Mouse (Mus musculus) heart, adult 10 weeks (tissue): Measurements from ENCODE around the gene Cd68. TPM values are rescaled to one million over a fixed set of nuclear protein-coding genes. Genes with fewer than 3 reads are reported as not detected.

Experiments used
- polyA plus RNA-seq: library from polyadenylated mRNA; stranded (reverse); fragments of 350-450 nt; fragmentation: Illumina TruSeq; extraction: RNeasy Lipid Tissue Mini Kit (QIAGEN cat#74804); gene quantifications from one replicate; pipeline ENCODE4 v1.2.3, GENCODE M21; 2014; ENCODE audit warnings: low read depth, low replicate concordance

Cd68 gene
- 10.7 TPM for polyA plus RNA-seq

DNA sequence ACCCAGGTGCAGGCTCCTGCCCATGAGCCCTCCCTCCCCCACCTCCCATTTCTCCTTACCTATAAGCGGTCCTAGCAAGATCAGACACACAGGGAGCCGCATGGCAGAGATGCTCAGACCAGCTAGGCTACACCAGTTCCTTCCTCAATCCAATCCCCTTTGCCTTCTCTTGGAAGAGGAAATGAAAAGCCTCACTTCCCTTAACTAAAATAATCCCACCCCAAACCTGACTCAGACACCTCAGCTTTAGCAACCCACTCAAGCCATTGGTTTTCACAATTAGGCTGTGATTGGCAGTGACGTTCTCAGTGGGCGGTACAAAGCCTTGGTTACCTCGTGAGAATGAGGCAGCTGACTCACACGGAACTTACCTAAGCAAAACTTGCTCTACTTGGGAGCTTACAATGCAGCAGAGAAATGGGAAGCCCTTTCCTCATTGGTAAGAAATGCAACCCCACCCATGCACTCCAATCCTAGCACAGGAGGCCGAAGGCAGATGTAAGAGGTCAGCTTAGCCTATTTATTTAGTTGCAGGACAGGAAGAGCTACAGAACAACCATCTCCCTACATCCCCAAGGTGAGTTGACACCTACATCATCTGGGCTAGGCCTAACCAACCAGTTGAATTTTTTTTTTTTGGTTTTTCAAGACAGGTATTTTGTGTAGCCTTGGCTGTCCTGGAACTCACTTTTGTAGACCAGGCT, at the start of gene Cd68:
Gene Cd68 (minus strand): TSS at position 193 of the 704 bp plus-strand sequence.

GRCm38 (mm10) chr11:69695361-69696181, 29.6 kb upstream of the Cd68 start, which contains the start of the genes Tnfsf12 and Tnfsfm13:
Gene Tnfsf12 (minus strand): TSS chr11:69695849.
Gene Tnfsfm13 (minus strand): TSS chr11:69696098.

GRCm38 (mm10) chr11:69685526-69686148, 19.7 kb upstream of the Cd68 start, which contains the start of gene Tnfsf13:
Gene Tnfsf13 (minus strand): TSS chr11:69685784.

DNA sequence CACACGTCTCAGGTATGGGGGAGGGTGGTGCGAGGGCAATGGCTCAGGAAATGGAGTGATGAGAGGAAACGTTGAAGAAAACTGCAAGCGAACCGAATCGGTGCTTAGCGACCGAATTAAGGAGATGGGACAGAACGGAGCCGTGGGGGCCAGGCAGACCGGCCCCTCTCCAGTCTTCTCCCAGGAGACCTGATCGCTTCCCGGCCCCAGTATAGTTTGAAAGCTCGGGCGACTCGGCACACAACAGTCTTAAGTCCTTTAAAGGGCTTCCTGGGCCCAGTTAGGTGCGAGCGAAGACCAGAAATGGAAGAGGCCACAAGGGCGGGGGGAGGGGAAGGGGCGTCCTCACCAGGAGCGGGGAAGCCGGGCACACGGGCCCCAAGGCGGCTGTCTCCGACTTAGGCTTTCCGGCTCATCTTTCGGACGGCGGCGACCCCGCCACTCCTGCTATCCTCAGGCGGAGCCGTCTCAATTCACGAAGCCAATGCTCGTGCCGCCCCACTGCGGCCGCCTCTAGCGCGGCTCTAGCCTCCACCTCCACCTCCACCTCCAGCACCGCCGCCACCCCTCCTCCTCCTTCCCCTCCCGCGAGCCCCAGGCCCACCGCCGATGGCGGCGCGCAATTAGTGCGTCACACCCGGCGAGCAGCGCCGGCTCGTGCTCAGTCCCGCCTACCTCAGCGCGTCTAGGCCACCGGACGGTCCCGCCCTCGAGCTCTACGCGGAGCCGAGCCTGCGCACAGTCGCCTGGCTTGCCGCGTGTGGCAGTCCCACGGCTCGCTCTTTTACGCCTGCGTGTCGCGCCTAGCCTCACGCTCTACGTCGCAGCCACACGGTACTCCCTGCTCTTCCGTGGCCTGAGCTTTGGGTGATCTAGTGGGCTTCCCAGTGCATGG, 15.6 kb upstream of the Cd68 start, which contains the start of gene Senp3:
Gene Senp3 (minus strand): TSS at position 771 of the 895 bp plus-strand sequence.

DNA sequence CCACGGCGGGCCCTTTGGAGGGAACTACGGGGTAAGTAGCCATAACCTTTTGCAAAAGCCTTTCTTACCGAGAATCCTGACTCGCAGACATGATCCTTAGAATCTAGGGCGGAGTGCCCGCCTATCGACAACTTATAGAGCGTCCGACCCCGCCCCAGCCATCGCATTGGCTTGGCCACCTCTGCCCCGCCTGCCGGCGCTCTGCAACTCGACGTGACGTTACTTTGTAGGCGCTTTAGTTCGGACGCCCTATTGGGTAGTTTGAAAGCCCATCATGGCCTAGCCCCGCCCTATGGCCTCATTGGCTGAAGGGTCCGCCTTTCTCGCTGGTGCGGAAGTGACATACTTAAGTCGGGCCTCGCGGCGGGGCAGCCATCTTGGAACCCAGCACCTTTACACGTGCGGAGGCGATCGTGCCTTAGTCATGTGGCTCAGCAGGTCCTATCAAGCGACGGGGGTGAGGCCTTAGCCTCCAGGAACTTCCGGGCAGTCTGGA, 6.3 kb upstream of the Cd68 start, which contains the start of gene Eif4a1:
Gene Eif4a1 (minus strand): TSS at position 213 of the 496 bp plus-strand sequence.

DNA sequence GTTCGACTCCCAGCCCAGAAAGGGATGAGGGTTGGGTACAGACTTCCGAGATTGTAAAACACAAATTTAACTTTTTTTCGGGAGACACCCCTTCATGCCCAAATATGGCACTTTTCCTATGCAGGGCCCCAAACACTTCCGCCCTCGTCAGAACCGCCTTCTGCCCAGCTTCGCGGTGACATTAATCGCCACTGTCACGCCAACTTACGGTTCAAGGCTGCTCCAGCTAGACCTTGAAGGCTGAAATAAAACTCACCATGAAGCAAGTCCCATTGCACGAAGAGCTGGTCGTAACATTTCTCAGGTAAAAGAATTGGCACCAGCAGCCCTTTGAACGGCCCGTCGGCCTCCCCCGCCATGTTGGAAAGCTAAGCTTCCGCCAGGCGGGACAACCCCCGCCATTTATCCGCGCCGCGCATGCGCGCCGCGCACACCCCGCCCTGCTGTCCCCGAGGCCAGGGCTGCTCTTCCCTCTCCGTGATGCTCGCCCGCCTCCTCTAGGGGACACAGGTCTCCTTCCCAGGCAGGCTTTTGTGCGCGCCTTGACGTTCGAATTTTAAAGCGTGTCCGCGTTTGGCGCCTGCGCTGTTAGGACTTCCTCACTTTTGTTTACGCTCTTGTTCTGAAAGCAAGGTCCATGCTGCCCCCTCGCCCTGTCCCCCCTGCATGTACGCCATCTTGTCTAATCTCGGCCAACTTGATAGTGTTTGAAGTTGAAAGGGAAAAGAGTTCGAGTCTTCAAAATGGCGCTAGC, 3.6 kb downstream of the Cd68 start, which contains the start of gene Mpdu1:
Gene Mpdu1 (minus strand): TSS at position 430 of the 754 bp plus-strand sequence.

DNA sequence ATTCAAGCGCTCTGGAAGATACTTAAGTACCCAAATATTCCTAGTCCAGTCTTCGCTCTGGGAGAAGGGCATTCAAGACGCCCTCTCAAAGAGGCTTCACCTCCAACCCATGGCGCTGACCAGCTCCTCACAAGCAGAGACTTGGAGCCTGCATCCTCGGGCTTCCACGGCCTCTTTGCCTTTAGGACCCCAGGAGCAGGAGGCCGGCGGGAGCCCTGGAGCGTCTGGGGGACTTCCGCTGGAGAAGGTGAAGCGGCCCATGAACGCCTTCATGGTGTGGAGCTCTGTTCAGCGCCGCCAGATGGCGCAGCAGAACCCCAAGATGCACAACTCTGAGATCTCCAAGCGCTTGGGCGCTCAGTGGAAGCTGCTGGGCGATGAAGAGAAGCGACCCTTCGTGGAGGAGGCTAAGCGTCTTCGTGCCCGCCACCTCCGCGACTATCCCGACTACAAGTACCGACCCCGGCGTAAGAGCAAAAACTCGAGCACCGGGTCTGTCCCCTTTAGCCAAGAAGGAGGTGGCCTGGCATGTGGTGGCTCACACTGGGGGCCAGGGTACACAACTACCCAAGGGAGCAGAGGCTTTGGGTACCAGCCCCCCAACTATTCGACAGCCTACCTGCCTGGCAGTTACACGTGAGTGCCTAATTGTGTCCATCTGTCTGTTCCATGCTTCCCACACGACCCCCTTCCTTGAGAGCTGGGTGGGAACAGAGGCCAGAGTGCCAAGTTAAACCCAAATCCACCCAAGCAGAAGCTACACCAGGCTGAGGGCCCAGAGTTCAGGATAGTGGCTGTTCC, 10.5 kb downstream of the Cd68 start, which contains the start of gene Sox15:
Gene Sox15 (plus strand): TSS at position 51 of the 801 bp plus-strand sequence.

GRCm38 (mm10) chr11:69632284-69633089, 33.5 kb downstream of the Cd68 start, which contains the start of gene Fxr2:
Gene Fxr2 (plus strand): TSS chr11:69632990.

DNA sequence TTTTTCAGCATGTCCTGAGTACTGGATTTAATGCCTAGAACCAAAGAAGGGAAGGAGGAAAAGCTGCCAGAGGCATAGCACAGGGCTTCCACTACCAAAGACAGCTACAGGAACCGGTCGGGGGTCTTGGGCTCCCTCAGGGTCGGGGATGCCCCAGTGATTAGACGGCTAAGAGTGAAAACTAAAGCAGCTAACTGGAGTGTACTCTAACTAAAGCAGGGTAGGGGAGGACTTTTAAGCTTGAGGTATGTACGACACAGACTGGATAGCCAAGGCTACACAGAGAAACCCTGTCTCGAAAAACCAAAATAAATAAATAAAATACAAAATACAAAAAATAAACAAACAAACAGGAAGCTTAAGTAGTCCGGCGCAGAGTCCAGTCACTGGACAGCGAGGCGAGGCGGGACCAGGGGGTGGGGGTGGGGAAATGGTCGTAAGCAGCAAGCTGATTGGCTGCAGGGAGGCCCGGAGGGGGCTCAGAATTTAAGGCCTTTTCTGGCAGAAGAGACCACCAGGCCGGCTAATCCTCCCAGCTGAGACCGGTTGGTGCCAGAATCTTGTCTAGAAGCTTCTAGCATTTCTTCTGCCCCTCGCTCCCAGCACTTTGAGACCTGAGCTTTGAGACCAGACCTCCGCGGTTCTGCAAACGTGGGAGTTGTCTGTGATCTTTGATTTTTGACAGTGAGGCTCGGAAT, 44.2 kb downstream of the Cd68 start, which contains the start of gene Sat2:
Gene Sat2 (plus strand): TSS at position 454 of the 698 bp plus-strand sequence.

DNA sequence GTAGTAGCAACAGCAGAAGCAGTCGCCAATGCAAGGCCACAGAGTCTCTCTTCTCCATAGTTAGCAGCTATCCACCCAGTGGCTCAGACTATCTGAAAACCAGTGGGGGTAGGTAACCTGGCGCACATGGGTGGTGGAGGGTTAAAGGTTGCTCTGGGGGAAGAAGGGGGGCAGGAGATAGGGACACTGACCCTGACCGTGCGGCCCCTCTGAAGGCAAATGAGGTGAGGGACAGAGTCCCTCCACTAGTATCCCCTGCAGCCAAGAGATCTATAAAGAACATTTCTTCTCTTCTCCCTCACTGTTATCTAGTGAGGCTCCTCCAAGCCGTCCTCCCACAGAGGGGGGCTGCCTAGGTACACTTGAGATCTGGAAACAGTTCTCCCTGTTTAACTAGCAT, 48.1 kb downstream of the Cd68 start, which contains the start of gene Shbg:
Gene Shbg (minus strand): TSS at position 101 of the 400 bp plus-strand sequence.

Other genes with a start within 250 kb of the Cd68 start
- 0.13 TPM for gene Dnah2, start 117.0 kb downstream of the Cd68 start, polyA plus RNA-seq
- 54.0 TPM for gene Efnb3, start 105.9 kb downstream of the Cd68 start, polyA plus RNA-seq
- 7.1 TPM for gene Wrap53, start 85.9 kb downstream of the Cd68 start, polyA plus RNA-seq
- gene Trp53, start 85.8 kb downstream of the Cd68 start, polyA plus RNA-seq, result 15.7 TPM
- 18.5 TPM for gene Atp1b2, start 60.2 kb downstream of the Cd68 start, polyA plus RNA-seq
- not detected for gene Shbg, start 48.2 kb downstream of the Cd68 start, polyA plus RNA-seq
- gene Sat2, start 44.1 kb downstream of the Cd68 start, polyA plus RNA-seq, result 7.8 TPM
- 102 TPM for gene Fxr2, start 33.2 kb downstream of the Cd68 start, polyA plus RNA-seq
- not detected for gene Sox15, start 10.8 kb downstream of the Cd68 start, polyA plus RNA-seq
- 26.2 TPM for gene Mpdu1, start 3.5 kb downstream of the Cd68 start, polyA plus RNA-seq
- gene Eif4a1, start 6.3 kb upstream of the Cd68 start, polyA plus RNA-seq, result 274 TPM
- 55.9 TPM for gene Senp3, start 15.9 kb upstream of the Cd68 start, polyA plus RNA-seq
- gene Tnfsf13, start 19.6 kb upstream of the Cd68 start, polyA plus RNA-seq, result 3.4 TPM
- 19.9 TPM for gene Tnfsf12, start 29.7 kb upstream of the Cd68 start, polyA plus RNA-seq
- gene Tnfsfm13, start 29.9 kb upstream of the Cd68 start, polyA plus RNA-seq, result 10.4 TPM
- gene Polr2a, start 92.5 kb upstream of the Cd68 start, polyA plus RNA-seq, result 20.8 TPM
- not detected for gene Slc35g3, start 95.8 kb upstream of the Cd68 start, polyA plus RNA-seq
- 24.0 TPM for gene Zbtb4, start 99.8 kb upstream of the Cd68 start, polyA plus RNA-seq
- gene Chrnb1, start 129.8 kb upstream of the Cd68 start, polyA plus RNA-seq, result 7.0 TPM
- 3.8 TPM for gene Fgf11, start 135.7 kb upstream of the Cd68 start, polyA plus RNA-seq
- not detected for gene Tmem102, start 139.5 kb upstream of the Cd68 start, polyA plus RNA-seq
- gene Gm39566, start 149.1 kb upstream of the Cd68 start, polyA plus RNA-seq, result not detected
- not detected for gene Spem2, start 152.3 kb upstream of the Cd68 start, polyA plus RNA-seq
- not detected for gene Spem1, start 156.0 kb upstream of the Cd68 start, polyA plus RNA-seq
- 5.0 TPM for gene Nlgn2, start 171.6 kb upstream of the Cd68 start, polyA plus RNA-seq
- 282 TPM for gene Tmem256, start 172.4 kb upstream of the Cd68 start, polyA plus RNA-seq
- 23.8 TPM for gene Plscr3, start 180.2 kb upstream of the Cd68 start, polyA plus RNA-seq
- gene Tnk1, start 192.6 kb upstream of the Cd68 start, polyA plus RNA-seq, result not detected
- gene Tmem95, start 211.9 kb upstream of the Cd68 start, polyA plus RNA-seq, result not detected
- gene Kctd11, start 215.3 kb upstream of the Cd68 start, polyA plus RNA-seq, result 4.2 TPM
- gene Acap1, start 229.4 kb upstream of the Cd68 start, polyA plus RNA-seq, result 0.81 TPM
- gene 2810408A11Rik, start 234.8 kb upstream of the Cd68 start, polyA plus RNA-seq, result 2.9 TPM
- 37.7 TPM for gene Neurl4, start 234.9 kb upstream of the Cd68 start, polyA plus RNA-seq
- gene Gps2, start 247.7 kb upstream of the Cd68 start, polyA plus RNA-seq, result 44.4 TPM